ENCODE assay signal across 1 mouse cellular context in genomic region chr11:86396518-86396917, GRCm38 (mm10).
TF ChIP-seq lines count a peak whose summit lies in the region.

No protein-coding gene starts in this region.

TF ChIP-seq in MEL, 35 proteins besides CTCF, POLR2A, EP300 and RAD21 (continued from another document):
- TF ChIP-seq POLR2AphosphoS2 (IDR thresholded peaks at IDR 0.05; ENCODE audit: low read length), result no peak
- TF ChIP-seq MYC (IDR thresholded peaks at IDR 0.05; ENCODE audit: low read depth, low read length), result no peak
- 0 out of 2 replicates have a peak, but pooled peaks have one; percentile 15 for TF ChIP-seq NELFE (IDR thresholded peaks at IDR 0.05; ENCODE audit: low read depth, low read length)
- no peak for TF ChIP-seq RCOR1 (IDR thresholded peaks at IDR 0.05; ENCODE audit: low read depth, low read length)
